Comparison of ENCODE assay signal across 26 mouse cellular contexts in the genomic region with DNA sequence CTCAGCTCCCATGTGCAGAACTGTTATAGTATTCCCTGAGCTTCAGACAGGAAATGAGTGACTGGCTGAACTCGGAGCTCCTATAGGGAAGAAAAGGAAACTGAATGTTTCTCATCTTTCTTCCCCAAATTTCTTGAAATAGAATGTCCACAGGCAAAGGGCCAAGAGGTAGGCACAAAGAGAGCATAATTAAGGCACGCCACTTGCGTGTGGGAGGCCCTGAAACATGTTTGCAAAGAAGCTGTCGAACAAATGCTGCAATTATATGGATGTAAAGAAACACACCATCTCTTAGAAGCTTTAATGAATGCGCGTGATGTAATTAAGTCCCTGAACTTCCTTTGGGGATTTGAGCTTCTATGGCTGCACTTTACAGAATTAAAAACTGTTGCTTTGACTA.
DNase-seq lines count a peak whose midpoint lies in the region; ATAC-seq lines count a peak whose summit lies in the region.
"Had no signal": no experiment of that assay in that cellular context is flagged by ENCODE, and none has a peak within 500 bp of the region (broad histone marks: within the 10 kb centered on the region; RNA-seq: fewer than 3 reads in every experiment).

No protein-coding gene starts in this region.

- intact Hi-C loops in left cerebral cortex, postnatal 14 days (cut with DNase I), result loop anchor here (10.0 kb wide), 1 partner anchor 122 kb away; no protein-coding TSS in a partner anchor

- no peak for ATAC-seq in hindbrain, embryonic 11.5 days (ENCODE audit: low FRiP score)
- ATAC-seq: intestine, embryonic 15.5 days; Patski had no signal

- H3K9me3 ChIP-seq in hindbrain, embryonic 11.5 days (ENCODE audit: control insufficient read depth, low read length), result no peaks in the 10 kb centered on the region
- H3K9me3 ChIP-seq: embryonic facial prominence, embryonic 15.5 days; hindbrain, embryonic 15.5 days; intestine, embryonic 15.5 days; liver, embryonic 13.5 days; midbrain, embryonic 12.5 days had no signal

- no peaks in the 10 kb centered on the region for H3K27me3 ChIP-seq in hindbrain, embryonic 11.5 days (ENCODE audit: control insufficient read depth, insufficient read depth, low read length)
- H3K27me3 ChIP-seq: CH12.LX; embryonic facial prominence, embryonic 15.5 days; hindbrain, embryonic 15.5 days; intestine, embryonic 15.5 days; liver, embryonic 13.5 days; midbrain, embryonic 12.5 days; Patski had no signal

- H3K4me2 ChIP-seq in hindbrain, embryonic 11.5 days (replicated peaks; ENCODE audit: low read depth, low read length), result no peak overlapping the region
- H3K4me2 ChIP-seq: embryonic facial prominence, embryonic 15.5 days; hindbrain, embryonic 15.5 days; intestine, embryonic 15.5 days; liver, embryonic 13.5 days; lung, embryonic 14.5 days; midbrain, embryonic 12.5 days had no signal

- no peak overlapping the region for H3K9ac ChIP-seq in hindbrain, embryonic 11.5 days (ENCODE audit: low read depth, low read length)
- H3K9ac ChIP-seq: embryonic facial prominence, embryonic 15.5 days; hindbrain, embryonic 15.5 days; intestine, embryonic 15.5 days; liver, embryonic 13.5 days; lung, embryonic 14.5 days; midbrain, embryonic 12.5 days had no signal

- no peak overlapping the region for H3K27ac ChIP-seq in hindbrain, embryonic 11.5 days (ENCODE audit: low read depth, low read length)
- H3K27ac ChIP-seq: embryonic facial prominence, embryonic 15.5 days; gastrocnemius, adult 2 months; hindbrain, embryonic 15.5 days; intestine, embryonic 15.5 days; left cerebral cortex, adult 2 months; liver, embryonic 13.5 days; midbrain, embryonic 12.5 days had no signal

- H3K4me3 ChIP-seq in hindbrain, embryonic 11.5 days (ENCODE audit: low read depth, low read length), result no peak overlapping the region
- H3K4me3 ChIP-seq: embryonic facial prominence, embryonic 15.5 days; gastrocnemius, adult 2 months; hindbrain, embryonic 15.5 days; intestine, embryonic 15.5 days; left cerebral cortex, adult 2 months; liver, embryonic 13.5 days; midbrain, embryonic 12.5 days had no signal

- DNase-seq in frontal cortex, adult 2 months (ENCODE audit: extremely low spot score in 1 of 2, low spot score in 1 of 2), result peak; percentile 32 to 74
- DNase-seq in frontal cortex, postnatal 10 days (ENCODE audit: low spot score in 2 of 2), result no peak
- peak; percentile 65 for DNase-seq in right cerebral cortex, adult 18-20 months
- DNase-seq in right cerebral cortex, postnatal 14 days, result no peak
- DNase-seq in left cerebral cortex, postnatal 14 days (ENCODE audit: low spot score in 2 of 2), result peak; percentile 33 to 60
- DNase-seq in right cerebral cortex, postnatal 36 days (ENCODE audit: low spot score in 2 of 2), result peak; percentile 30 to 46
- no peak for DNase-seq in cerebellum, postnatal 10 days
- no peak for DNase-seq in hindbrain, embryonic 11.5 days (ENCODE audit: low spot score)
- DNase-seq: adrenal gland, postnatal 36 days; B cell, adult 2 months; cerebellum, adult 18-20 months; gastrocnemius, adult 2 months; heart, postnatal 4 days; kidney, adult 8-10 months; kidney, postnatal 10 days; liver, embryonic 13.5 days; lung, embryonic 14.5 days; spleen, adult 18-20 months had no signal

- H3K36me3 ChIP-seq in hindbrain, embryonic 11.5 days (ENCODE audit: control insufficient read depth, insufficient read depth, low read length), result no peaks in the 10 kb centered on the region
- H3K36me3 ChIP-seq: embryonic facial prominence, embryonic 15.5 days; G1E; hindbrain, embryonic 15.5 days; intestine, embryonic 15.5 days; liver, embryonic 13.5 days; midbrain, embryonic 12.5 days had no signal

- no peaks in the 10 kb centered on the region for H3K4me1 ChIP-seq in hindbrain, embryonic 11.5 days (replicated peaks; ENCODE audit: control insufficient read depth, insufficient read depth, low read length)
- H3K4me1 ChIP-seq: embryonic facial prominence, embryonic 15.5 days; intestine, embryonic 15.5 days; liver, embryonic 13.5 days had no signal

- 83% methylated on average over 6 of the region's 6 CpGs for WGBS in hindbrain, embryonic 11.5 days

Comparison
In these comparisons a context has a peak if more than half of its experiments do, and no peak if none do; other contexts are left out.
1. DNase-seq: peak in frontal cortex, adult 2 months (2 of 2), right cerebral cortex, adult 18-20 months (single experiment), left cerebral cortex, postnatal 14 days (2 of 2) and right cerebral cortex, postnatal 36 days (2 of 2); none in frontal cortex, postnatal 10 days (0 of 2), right cerebral cortex, postnatal 14 days (single experiment), cerebellum, postnatal 10 days (0 of 2) and hindbrain, embryonic 11.5 days (single experiment).